Mouse (Mus musculus): ENCODE measurements around the gene Mcu. TPM values are rescaled to one million over a fixed set of nuclear protein-coding genes. Genes with fewer than 3 reads are reported as not detected.

The Mcu gene
- polyA plus RNA-seq, 2 experiments from 2014 or later: 23.2 to 30.5 TPM

- no peak for ATAC-seq
Measured at GRCm38 (mm10) chr10:59487351-59487750, 129.1 kb downstream of the Mcu start.

GRCm38 (mm10) chr10:59484318-59484717 lies 132.2 kb downstream of the Mcu start:
- ATAC-seq: no peak

- no peak for ATAC-seq
Measured at GRCm38 (mm10) chr10:59481381-59481780, 135.1 kb downstream of the Mcu start.

GRCm38 (mm10) chr10:59470451-59470850 lies 146.0 kb downstream of the Mcu start:
- ATAC-seq: no peak

- no peak for ATAC-seq
Measured at GRCm38 (mm10) chr10:59467297-59467696, 149.2 kb downstream of the Mcu start.

- ATAC-seq: no peak
Measured at GRCm38 (mm10) chr10:59466626-59467025, 149.9 kb downstream of the Mcu start.

GRCm38 (mm10) chr10:59465546-59465945 lies 150.9 kb downstream of the Mcu start:
- no peak for ATAC-seq

- no peak for ATAC-seq
Measured at GRCm38 (mm10) chr10:59462307-59462706, 154.2 kb downstream of the Mcu start.

GRCm38 (mm10) chr10:59459767-59460166 lies 156.7 kb downstream of the Mcu start:
- no peak for ATAC-seq

- ATAC-seq: no peak
Measured at GRCm38 (mm10) chr10:59454631-59455030, 161.9 kb downstream of the Mcu start.

- no peak for ATAC-seq
Measured at GRCm38 (mm10) chr10:59451839-59452238, 164.7 kb downstream of the Mcu start.

- no peak for ATAC-seq
Measured at GRCm38 (mm10) chr10:59447546-59447945, 168.9 kb downstream of the Mcu start.

GRCm38 (mm10) chr10:59446911-59447437 lies 169.5 kb downstream of the Mcu start:
- ATAC-seq: no peak

GRCm38 (mm10) chr10:59444635-59445034 lies 171.9 kb downstream of the Mcu start:
- ATAC-seq: no peak

GRCm38 (mm10) chr10:59444106-59444505 lies 172.4 kb downstream of the Mcu start:
- ATAC-seq: no peak

GRCm38 (mm10) chr10:59443212-59443611 lies 173.3 kb downstream of the Mcu start:
- ATAC-seq: no peak

- no peak for ATAC-seq
Measured at GRCm38 (mm10) chr10:59441735-59442134, 174.8 kb downstream of the Mcu start, which contains the start of gene Oit3. Oit3 (minus strand) TSS chr10:59441778.

GRCm38 (mm10) chr10:59440177-59440576 lies 176.3 kb downstream of the Mcu start:
- ATAC-seq: no peak

- no peak for ATAC-seq
Measured at GRCm38 (mm10) chr10:59439508-59439931, 177.0 kb downstream of the Mcu start.

GRCm38 (mm10) chr10:59438651-59439050 lies 177.8 kb downstream of the Mcu start:
- no peak for ATAC-seq

- no peak for ATAC-seq
Measured at GRCm38 (mm10) chr10:59435746-59436145, 180.7 kb downstream of the Mcu start.

GRCm38 (mm10) chr10:59430701-59431218 lies 185.7 kb downstream of the Mcu start:
- peak; percentile 91 for ATAC-seq

- no peak for ATAC-seq
Measured at GRCm38 (mm10) chr10:59429448-59430135, 186.9 kb downstream of the Mcu start.

- no peak for ATAC-seq
Measured at GRCm38 (mm10) chr10:59426371-59426770, 190.1 kb downstream of the Mcu start.
